Mouse (Mus musculus) left cerebral cortex, postnatal 10 days (tissue): ENCODE results near the gene Parvg. TPM values are rescaled to one million over a fixed set of nuclear protein-coding genes. Genes with fewer than 3 reads are reported as not detected.

Experiments used
- total RNA-seq, 2 experiments: library from RNA; stranded (reverse); gene quantifications; 2 replicates each; pipeline ENCODE4 v1.2.3; 2021

Parvg gene
- total RNA-seq, 2 experiments from 2014 or later = 5.1 to 6.6 TPM

Other genes starting within 250 kb of the Parvg start
- 100 to 1,000 TPM; 330 to 338 TPM for gene Sult4a1, start 218.3 kb upstream of the Parvg start, total RNA-seq
- not detected for gene Pnpla5, start 200.9 kb upstream of the Parvg start, total RNA-seq
- 10 to 100 TPM; 13.1 to 16.3 TPM for gene Pnpla3, start 156.2 kb upstream of the Parvg start, total RNA-seq
- gene Samm50, start 131.8 kb upstream of the Parvg start, total RNA-seq = 10 to 100 TPM; 93.8 to 94.3 TPM
- gene Parvb, start 92.0 kb upstream of the Parvg start, total RNA-seq = 10 to 100 TPM; 28.2 to 30.5 TPM
- 10 to 100 TPM; 51.4 to 54.1 TPM for gene Shisal1, start 123.1 kb downstream of the Parvg start, total RNA-seq
- gene Rtl6, start 233.8 kb downstream of the Parvg start, total RNA-seq = 10 to 100 TPM; 66.8 to 67.4 TPM